Mouse (Mus musculus) lung, adult 2 months (tissue): ENCODE results near the gene Wdr86.
"Not testable (repeated sequence)": the region's sequence is repeated elsewhere in the genome, so short reads cannot be mapped to it uniquely, and the experiment has no call there.

ENCODE experiments used
- CTCF ChIP-seq: fragments of 200-500 bp; IDR thresholded peaks from 2 replicates; pipeline ENCODE4 v1.5.1; 2011; ENCODE audit warnings: mild to moderate bottlenecking, low read length, control low read depth; ENCODE audit not compliant: insufficient read depth
- POLR2A ChIP-seq: fragments of 200-500 bp; IDR thresholded peaks from 2 replicates; pipeline ENCODE4 v1.6.1; 2011; ENCODE audit warnings: low read depth, mild to moderate bottlenecking, control low read depth, low read length, borderline replicate concordance; ENCODE audit errors: extremely low read depth

DNA sequence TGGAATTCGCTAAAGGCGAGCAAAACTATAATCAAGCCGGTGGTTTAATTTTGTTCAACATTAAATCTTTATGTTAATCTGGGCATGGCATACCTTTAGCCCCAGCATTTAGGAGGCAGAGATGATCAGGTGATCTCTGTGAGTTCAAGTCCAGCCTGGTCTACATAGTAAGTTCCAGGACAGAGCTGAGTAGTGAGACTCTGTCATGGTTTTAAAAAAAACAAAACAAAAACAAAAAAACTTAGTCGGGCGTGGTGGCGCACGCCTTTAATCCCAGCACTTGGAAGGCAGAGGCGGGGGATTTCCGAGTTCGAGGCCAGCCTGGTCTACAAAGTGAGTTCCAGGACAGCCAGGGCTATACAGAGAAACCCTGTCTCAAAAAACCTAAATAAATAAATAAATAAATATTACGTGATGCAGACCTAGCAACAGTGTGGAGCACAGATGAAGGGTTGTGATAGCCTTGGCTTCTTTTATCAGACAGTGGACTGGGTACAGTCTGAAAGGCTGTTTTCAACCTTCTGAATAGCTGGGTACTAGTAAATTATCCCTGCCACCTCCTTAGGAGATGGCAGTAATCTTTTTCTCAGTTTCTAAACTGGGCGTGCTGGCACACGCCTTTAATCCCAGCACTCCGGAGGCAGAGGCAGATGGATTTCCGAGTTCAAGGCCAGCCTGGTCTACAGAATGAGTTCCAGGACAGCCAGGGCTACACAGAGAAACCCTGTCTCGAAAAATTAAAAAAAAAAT, 43.7 kb downstream of the Wdr86 start:
- not testable (repeated sequence) for TF ChIP-seq CTCF, POLR2A
